Mouse (Mus musculus): ENCODE measurements around the gene Lrmda.

DNA sequence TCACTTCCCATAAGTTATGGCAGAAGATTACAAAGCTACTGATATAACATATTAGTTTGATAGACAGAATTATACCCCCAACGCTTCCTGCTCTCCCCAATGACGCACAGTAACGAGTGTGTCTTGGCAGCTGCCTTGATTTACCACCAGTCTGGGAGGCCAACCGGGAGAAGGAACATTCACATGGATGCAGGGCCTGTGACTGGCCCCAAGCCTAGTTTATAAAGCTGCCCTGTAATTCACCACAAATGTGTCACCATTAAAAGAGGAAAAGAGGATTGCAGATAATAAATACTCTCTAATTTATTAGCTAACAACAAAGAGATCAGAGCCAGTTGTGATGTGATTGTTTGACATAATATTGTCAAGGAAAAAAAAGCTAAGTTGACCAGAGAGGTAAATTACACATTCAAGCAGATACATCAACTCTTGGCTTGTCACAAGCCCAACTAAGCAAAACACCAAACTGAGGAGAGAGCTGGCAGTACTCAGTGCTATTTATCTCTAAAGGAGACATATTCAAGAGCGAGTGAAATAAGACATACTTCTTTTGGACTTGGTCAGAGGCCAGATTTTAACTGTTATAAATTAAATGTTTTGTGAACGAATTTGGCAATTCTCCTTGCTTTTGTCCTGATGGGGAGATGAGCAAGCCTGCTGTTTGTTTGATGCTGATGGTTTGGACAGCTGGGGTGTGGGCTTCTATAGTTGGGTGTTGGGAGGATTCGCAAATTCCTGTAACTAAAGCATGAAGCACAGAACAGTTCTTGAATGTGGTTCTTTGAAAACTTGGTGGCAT, 740.9 kb downstream of the Lrmda start:
- TF ChIP-seq CTCF (IDR thresholded peaks at IDR 0.05 in 2 of 3, conservative IDR thresholded peaks at IDR 0.05 in 1 of 3; ENCODE audit: control insufficient read depth in 1 of 3, insufficient read depth in 1 of 3, low read depth in 2 of 3, low read length in 3 of 3, poor library complexity in 1 of 3, severe bottlenecking in 1 of 3) (no peak), TAL1 (IDR thresholded peaks at IDR 0.05; ENCODE audit: low read length) (no peak), POLR2A (IDR thresholded peaks at IDR 0.05; ENCODE audit: control insufficient read depth in 1 of 2, insufficient read depth in 1 of 2, low read depth in 1 of 2, low read length in 2 of 2, poor library complexity in 1 of 2) (no peak), ZC3H11A (IDR thresholded peaks at IDR 0.05; ENCODE audit: low read depth, low read length) (no peak), CHD1 (IDR thresholded peaks at IDR 0.05; ENCODE audit: low read depth, low read length) (no peak), NRF1 (IDR thresholded peaks at IDR 0.05; ENCODE audit: insufficient read depth, low read depth, low read length, poor library complexity, severe bottlenecking) (no peak), NELFE (IDR thresholded peaks at IDR 0.05; ENCODE audit: low read depth, low read length) (no peak), GATA1 (IDR thresholded peaks at IDR 0.05; ENCODE audit: low read depth, low read length) (no peak), UBTF (IDR thresholded peaks at IDR 0.05; ENCODE audit: borderline replicate concordance, insufficient read depth, low read depth, low read length) (no peak), POLR2AphosphoS2 (IDR thresholded peaks at IDR 0.05; ENCODE audit: low read length) (no peak), RAD21 (IDR thresholded peaks at IDR 0.05; ENCODE audit: low read depth, low read length) (no peak), RCOR1 (IDR thresholded peaks at IDR 0.05; ENCODE audit: low read depth, low read length) (no peak)
